Mouse (Mus musculus) hindbrain, postnatal 0 days (tissue): ENCODE data around the gene Ehd1. TPM values are rescaled to one million over a fixed set of nuclear protein-coding genes. Genes with fewer than 3 reads are reported as not detected.
"Not testable (repeated sequence)": the region's sequence is repeated elsewhere in the genome, so short reads cannot be mapped to it uniquely, and the experiment has no call there.

Experiments used
- ATAC-seq: fragments of 200-750 bp; cut with Nextera tagmentation; 2 replicates; pipeline ENCODE4 v1.8.0; 2017; ENCODE audit warnings: mild to moderate bottlenecking, moderate TSS enrichment, moderate library complexity
- DNase-seq: peaks from one replicate; pipeline ENCODE4 v3.0.0-alpha.2; 2015; ENCODE audit warnings: low spot score
- H3K27ac ChIP-seq: fragments of 300-500 bp; sonication (generic); 2 replicates; pipeline ENCODE4 v1.5.1; 2014; ENCODE audit warnings: mild to moderate bottlenecking
- H3K27me3 ChIP-seq: fragments of 300-500 bp; sonication (generic); 2 replicates; pipeline ENCODE4 v1.6.1; 2014; ENCODE audit warnings: low read length, mixed read lengths; ENCODE audit not compliant: insufficient read depth
- H3K36me3 ChIP-seq: fragments of 300-500 bp; sonication (generic); 2 replicates; pipeline ENCODE4 v1.6.1; 2014; ENCODE audit warnings: low read length, mixed read lengths; ENCODE audit not compliant: insufficient read depth
- H3K4me1 ChIP-seq: fragments of 300-500 bp; sonication (generic); 2 replicates; pipeline ENCODE4 v1.6.1; 2014; ENCODE audit warnings: antibody characterized with exemption, low read length, mixed read lengths; ENCODE audit not compliant: insufficient read depth
- H3K4me2 ChIP-seq: fragments of 300-500 bp; sonication (generic); 2 replicates; pipeline ENCODE4 v1.6.1; 2014; ENCODE audit warnings: low read depth, mild to moderate bottlenecking, low read length, moderate library complexity, mixed read lengths
- H3K4me3 ChIP-seq: fragments of 300-500 bp; sonication (generic); 2 replicates; pipeline ENCODE4 v1.5.1; 2014; ENCODE audit warnings: low read length
- H3K9ac ChIP-seq: fragments of 300-500 bp; sonication (generic); replicated peaks from 2 replicates; pipeline ENCODE4 v1.6.1; 2014; ENCODE audit warnings: mild to moderate bottlenecking, low read length, moderate library complexity, mixed read lengths
- H3K9me3 ChIP-seq: fragments of 300-500 bp; sonication (generic); 2 replicates; pipeline ENCODE4 v1.6.1; 2016; ENCODE audit warnings: low read length, mixed read lengths
- CTCF ChIP-seq: IDR thresholded peaks from 2 replicates; pipeline ENCODE4 v1.5.1; 2016; ENCODE audit warnings: antibody characterized with exemption, control low read depth, low read depth
- WGBS: fragments of 180-500 bp; shearing (Covaris S2); extraction: QIAGEN DNeasy Blood & Tissue Kit; methylation state at CpG from one replicate; pipeline ENCODE4 v1.1.7; 2014; 5-methylcytosine and 5-hydroxymethylcytosine counted together
- polyA plus RNA-seq: library from polyadenylated mRNA; unstranded; fragments of >200 nt; fragmentation: Nextera tagmentation; extraction: Ambion mirVana; gene quantifications from 2 replicates; pipeline ENCODE4 v1.2.1, GENCODE M21; 2015
- total RNA-seq: library from RNA; depleted of rRNA; stranded (reverse); fragments of >200 nt; gene quantifications from 2 replicates; pipeline ENCODE4 v1.2.3, GENCODE M21; 2014

Ehd1 gene
- total and polyA plus RNA-seq, 2 experiments from 2014 or later: 77.5 to 135 TPM

DNA sequence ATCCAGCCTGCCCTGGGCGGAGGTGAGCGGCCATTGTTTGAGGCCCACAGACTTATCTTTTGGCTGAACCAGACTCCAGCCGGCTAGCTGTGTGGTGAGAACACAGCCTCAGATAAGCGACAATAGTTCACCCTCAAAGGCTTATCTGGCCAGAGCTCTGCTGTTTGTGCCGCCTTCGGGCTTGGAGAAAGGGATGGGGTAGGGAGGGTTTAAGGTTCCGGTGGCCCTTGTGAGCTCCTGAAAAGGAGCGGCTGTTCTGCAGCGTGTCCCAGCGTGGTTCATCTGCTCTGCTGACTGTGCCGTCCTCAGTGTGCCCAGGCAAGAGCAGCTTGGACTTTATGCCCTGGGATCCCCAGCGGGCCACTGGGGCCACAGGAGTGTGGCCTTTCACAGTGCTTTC lies 8.0 kb downstream of the Ehd1 start:
- no peak overlapping the region for H3K9ac ChIP-seq
- peaks cover 6% of the 10 kb centered on the region for H3K4me1 ChIP-seq
- DNase-seq: no peak
- peaks cover 22% of the 10 kb centered on the region for H3K36me3 ChIP-seq
- no peak for TF ChIP-seq CTCF
- WGBS: 90% methylated on average over 12 of the region's 12 CpGs
- H3K4me3 ChIP-seq: no peak overlapping the region
- H3K9me3 ChIP-seq: no peaks in the 10 kb centered on the region
- H3K27me3 ChIP-seq: no peaks in the 10 kb centered on the region
- no peak overlapping the region for H3K4me2 ChIP-seq
- no peak overlapping the region for H3K27ac ChIP-seq
- no peak for ATAC-seq

DNA sequence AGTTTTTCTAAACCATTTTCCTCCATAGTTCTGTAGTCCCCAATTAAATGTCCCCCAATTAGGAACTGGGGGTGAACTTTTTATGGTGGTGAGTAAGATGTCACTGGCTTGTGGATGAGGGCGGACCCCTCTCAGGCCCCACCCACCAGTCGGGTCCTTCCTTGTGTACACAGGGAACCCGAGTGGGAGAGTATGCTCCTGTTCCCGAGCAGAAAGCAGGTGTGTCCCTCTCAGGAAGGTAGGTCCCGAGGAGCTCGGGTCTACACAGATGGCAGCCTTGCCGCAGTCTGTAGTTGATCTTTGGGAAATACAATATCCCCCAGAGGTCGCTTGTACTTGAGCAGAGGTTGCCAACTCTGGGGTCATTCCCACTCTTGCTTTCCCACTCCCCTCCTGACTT lies 8.7 kb downstream of the Ehd1 start:
- Histone ChIP-seq H3K4me1 (no peaks in the 10 kb centered on the region; the same call in 1 of the 2 replicates), H3K9ac (no peak overlapping the region), H3K4me2 (no peak overlapping the region), H3K9me3 (no peaks in the 10 kb centered on the region), H3K27ac (no peak overlapping the region), H3K4me3 (no peak overlapping the region), H3K36me3 (peaks cover 22% of the 10 kb centered on the region), H3K27me3 (no peaks in the 10 kb centered on the region)
- DNase-seq: no peak
- no peak for ATAC-seq
- 88% methylated on average over 8 of the region's 8 CpGs for WGBS
- TF ChIP-seq CTCF: no peak

GRCm38 (mm10) chr19:6285632-6286433 lies 9.3 kb downstream of the Ehd1 start:
- ATAC-seq (no peak), DNase-seq (no peak)
- H3K36me3 ChIP-seq: peaks cover 22% of the 10 kb centered on the region
- no peak overlapping the region for H3K4me2 ChIP-seq
- no peaks in the 10 kb centered on the region for H3K27me3 ChIP-seq
- H3K9me3 ChIP-seq: no peaks in the 10 kb centered on the region
- H3K27ac ChIP-seq: no peak overlapping the region
- no peak overlapping the region; the same call in 1 of the 2 replicates for H3K9ac ChIP-seq
- H3K4me3 ChIP-seq: no peak overlapping the region
- WGBS: 75% methylated on average over 7 of the region's 7 CpGs
- no peaks in the 10 kb centered on the region; the same call in 1 of the 2 replicates for H3K4me1 ChIP-seq
- TF ChIP-seq CTCF: no peak

GRCm38 (mm10) chr19:6286434-6287401 lies 10.2 kb downstream of the Ehd1 start:
- Histone ChIP-seq H3K4me3 (no peak overlapping the region), H3K27me3 (no peaks in the 10 kb centered on the region), H3K9ac (peak overlapping the region; percentile 21; the same call in 1 of the 2 replicates), H3K9me3 (no peaks in the 10 kb centered on the region), H3K36me3 (peaks cover 15% of the 10 kb centered on the region), H3K4me2 (no peak overlapping the region), H3K4me1 (no peaks in the 10 kb centered on the region; the same call in 1 of the 2 replicates), H3K27ac (no peak overlapping the region; the same call in none of the 2 replicates)
- 73% methylated on average over 19 of the region's 19 CpGs for WGBS
- no peak for TF ChIP-seq CTCF
- ATAC-seq: 0 out of 2 replicates have a peak, but pooled peaks have one; percentile 28
- DNase-seq: peak; percentile 33

DNA sequence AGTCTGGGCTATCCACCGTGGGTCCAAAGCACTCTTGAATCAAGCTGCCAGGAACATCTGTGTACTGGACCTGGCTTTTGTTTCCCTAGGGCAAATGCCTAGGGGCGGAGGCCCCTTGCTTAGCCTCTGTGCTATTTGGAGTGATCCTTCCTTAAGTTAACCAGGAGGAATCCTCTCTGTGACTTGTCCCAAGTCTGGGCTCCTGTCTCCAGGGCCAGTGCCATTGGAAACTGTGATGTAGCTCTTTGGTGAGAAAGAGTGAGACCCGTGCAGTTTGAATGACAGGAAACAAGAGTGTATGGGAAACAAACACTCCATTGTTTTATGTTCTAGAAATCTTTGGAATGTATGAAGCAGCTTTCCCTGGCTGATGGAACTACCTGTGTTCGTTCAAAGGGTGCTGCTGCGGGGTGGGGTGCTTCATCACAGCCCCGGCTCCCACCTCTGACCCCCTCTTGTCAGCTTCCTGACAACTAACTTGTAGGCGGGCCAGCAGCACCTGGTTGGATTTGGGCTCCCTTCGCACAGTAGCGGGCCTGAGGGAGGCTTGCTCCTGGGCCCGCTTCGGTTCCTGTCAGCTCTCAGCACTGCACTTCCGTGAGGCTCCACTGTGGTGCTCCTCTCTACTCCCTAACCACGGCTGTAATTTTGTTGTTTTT lies 11.8 kb downstream of the Ehd1 start:
- peaks cover 4% of the 10 kb centered on the region; the same call in 1 of the 2 replicates for H3K36me3 ChIP-seq
- ATAC-seq: no peak

DNA sequence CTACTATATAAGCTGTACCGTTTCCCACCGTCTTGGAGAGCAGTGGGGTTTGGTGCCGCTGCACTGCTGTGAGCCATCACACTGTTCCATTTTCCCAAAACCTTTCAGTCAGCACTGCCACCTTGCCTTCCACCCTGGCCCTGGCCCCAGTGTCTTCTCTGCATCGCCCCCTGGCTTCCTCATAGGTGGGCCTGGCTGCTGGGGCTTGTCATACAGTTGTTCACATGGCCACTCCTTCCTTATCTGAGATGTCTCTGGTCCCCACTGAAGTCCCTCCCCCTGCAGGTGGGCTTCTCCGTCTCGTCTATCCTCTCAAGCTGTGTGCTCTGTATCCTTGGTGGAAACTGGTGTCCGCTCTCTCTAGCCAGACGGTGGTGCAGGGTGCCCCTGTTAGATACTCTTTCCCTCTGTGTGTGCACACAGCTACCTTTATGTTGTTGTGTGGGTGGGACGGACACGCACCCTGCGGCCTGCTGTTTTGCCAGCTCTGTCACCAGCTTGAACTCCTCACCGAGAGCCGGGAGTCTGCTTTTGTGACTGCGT lies 13.2 kb downstream of the Ehd1 start:
- WGBS: 90% methylated on average over 14 of the region's 14 CpGs
- no peaks in the 10 kb centered on the region; the same call in 1 of the 2 replicates for H3K4me1 ChIP-seq
- no peak overlapping the region for H3K27ac ChIP-seq
- peaks cover 3% of the 10 kb centered on the region; the same call in 1 of the 2 replicates for H3K36me3 ChIP-seq
- no peaks in the 10 kb centered on the region for H3K9me3 ChIP-seq
- H3K9ac ChIP-seq: no peak overlapping the region
- no peaks in the 10 kb centered on the region for H3K27me3 ChIP-seq
- H3K4me2 ChIP-seq: no peak overlapping the region
- TF ChIP-seq CTCF: no peak
- DNase-seq: no peak
- no peak overlapping the region for H3K4me3 ChIP-seq
- no peak for ATAC-seq

More for the DNA sequence above, 11.8 kb downstream of the Ehd1 start:
- Histone ChIP-seq H3K4me2 (no peak overlapping the region), H3K27me3 (no peaks in the 10 kb centered on the region), H3K9ac (no peak overlapping the region), H3K4me1 (no peaks in the 10 kb centered on the region; the same call in 1 of the 2 replicates), H3K4me3 (no peak overlapping the region), H3K9me3 (no peaks in the 10 kb centered on the region), H3K27ac (no peak overlapping the region)
- no peak for DNase-seq
- TF ChIP-seq CTCF: no peak
- WGBS: 76% methylated on average over 13 of the region's 13 CpGs

- peak overlapping the region; percentile 41; the same call in 1 of the 2 replicates for H3K27ac ChIP-seq
- not testable (repeated sequence) for H3K4me1 ChIP-seq, H3K4me3 ChIP-seq, H3K4me2 ChIP-seq, H3K27me3 ChIP-seq, H3K9ac ChIP-seq, DNase-seq, ATAC-seq, H3K9me3 ChIP-seq
- H3K36me3 ChIP-seq: peaks cover 12% of the 10 kb centered on the region
- WGBS: 91% methylated on average over 5 of the region's 6 CpGs
Measured at GRCm38 (mm10) chr19:6290720-6291116, 14.2 kb downstream of the Ehd1 start.
